Mouse (Mus musculus): ENCODE data around the gene Gm5148. TPM values are rescaled to one million over a fixed set of nuclear protein-coding genes. Genes with fewer than 3 reads are reported as not detected.

Gm5148 gene
- total RNA-seq (2022): under 1 TPM in 1 of 4 experiments, not detected in 3; 0.45 TPM

DNA sequence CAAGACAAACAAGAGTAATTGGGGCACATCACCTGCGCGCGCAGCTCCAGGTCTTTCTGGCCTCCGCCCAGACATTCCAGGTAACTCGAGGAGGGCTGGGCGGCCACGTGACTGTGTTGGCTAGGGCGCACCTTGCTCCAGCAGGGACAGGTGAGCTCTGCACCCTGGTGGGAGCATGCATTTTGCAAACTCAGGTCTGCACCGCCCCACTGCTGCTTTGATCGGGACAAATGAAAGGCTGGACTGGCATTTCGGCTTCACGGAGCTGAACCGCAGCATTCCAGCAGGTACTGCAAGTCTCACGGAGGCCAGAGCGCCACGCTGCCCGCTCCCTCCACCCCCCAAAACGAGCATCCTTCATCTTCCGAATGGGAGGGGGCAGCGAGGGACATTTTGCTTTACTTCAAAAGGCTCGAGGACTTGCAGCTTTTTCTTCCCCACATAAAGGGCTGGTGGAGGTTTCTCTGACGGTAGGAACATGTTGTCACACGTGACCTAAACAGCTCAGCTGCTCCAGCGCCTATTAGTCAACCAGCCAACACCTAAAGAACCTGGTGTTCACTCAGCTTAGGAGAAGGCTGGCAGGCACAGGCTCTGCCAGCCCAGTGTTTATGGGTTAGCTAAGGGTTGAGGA lies at the start of gene Gm5148:
Gene Gm5148, minus strand, starts transcription at position 320 of the 634 bp plus-strand sequence.
- DNase-seq (ENCODE audit: low spot score in 2 of 2): no peak

DNA sequence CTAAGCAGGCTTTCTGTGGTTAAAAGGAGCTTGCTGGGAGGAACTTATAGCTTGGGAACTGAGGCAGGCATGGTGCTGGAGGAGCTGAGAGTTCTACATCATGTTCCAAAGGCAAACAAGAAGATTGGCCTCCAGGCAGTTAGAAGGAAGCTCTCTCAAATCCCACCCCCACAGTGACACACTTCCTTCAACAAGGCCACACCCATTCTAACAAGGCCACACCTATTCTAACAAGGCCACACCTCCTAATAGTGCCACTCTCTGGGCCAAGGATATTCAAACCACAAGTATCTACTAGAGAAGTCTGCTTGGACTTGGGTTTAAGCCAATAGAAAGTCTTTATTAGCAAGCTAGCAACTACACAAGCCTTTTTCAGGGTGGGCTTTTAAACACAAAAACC lies 46.7 kb upstream of the Gm5148 start:
- DNase-seq (ENCODE audit: low spot score in 2 of 2): no peak

DNA sequence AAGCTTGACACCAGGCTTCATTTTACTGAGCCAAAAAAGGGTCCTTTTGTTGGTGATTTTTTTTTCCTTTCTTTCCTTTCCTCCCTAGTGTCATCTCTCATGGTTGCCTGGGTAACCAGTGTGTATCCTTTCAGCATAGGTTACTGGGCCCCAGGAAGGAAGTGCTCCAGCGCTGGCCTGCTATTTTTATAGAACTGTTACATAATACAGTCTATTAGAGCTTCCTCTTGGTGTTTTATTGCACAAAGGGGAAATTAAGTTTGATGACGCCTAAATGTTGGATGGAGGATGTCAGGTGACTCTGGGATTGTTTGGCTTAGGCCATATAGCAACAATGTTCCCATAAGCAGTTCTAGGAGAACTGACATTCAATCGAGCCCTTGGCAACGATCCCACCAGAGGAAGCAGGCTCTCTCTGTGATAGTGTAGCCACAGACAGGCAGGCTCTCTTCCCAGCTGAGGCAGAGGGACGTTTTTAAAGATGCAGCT lies 45.0 kb upstream of the Gm5148 start:
- peak; percentile 59 to 60 for DNase-seq (ENCODE audit: low spot score in 2 of 2)

DNA sequence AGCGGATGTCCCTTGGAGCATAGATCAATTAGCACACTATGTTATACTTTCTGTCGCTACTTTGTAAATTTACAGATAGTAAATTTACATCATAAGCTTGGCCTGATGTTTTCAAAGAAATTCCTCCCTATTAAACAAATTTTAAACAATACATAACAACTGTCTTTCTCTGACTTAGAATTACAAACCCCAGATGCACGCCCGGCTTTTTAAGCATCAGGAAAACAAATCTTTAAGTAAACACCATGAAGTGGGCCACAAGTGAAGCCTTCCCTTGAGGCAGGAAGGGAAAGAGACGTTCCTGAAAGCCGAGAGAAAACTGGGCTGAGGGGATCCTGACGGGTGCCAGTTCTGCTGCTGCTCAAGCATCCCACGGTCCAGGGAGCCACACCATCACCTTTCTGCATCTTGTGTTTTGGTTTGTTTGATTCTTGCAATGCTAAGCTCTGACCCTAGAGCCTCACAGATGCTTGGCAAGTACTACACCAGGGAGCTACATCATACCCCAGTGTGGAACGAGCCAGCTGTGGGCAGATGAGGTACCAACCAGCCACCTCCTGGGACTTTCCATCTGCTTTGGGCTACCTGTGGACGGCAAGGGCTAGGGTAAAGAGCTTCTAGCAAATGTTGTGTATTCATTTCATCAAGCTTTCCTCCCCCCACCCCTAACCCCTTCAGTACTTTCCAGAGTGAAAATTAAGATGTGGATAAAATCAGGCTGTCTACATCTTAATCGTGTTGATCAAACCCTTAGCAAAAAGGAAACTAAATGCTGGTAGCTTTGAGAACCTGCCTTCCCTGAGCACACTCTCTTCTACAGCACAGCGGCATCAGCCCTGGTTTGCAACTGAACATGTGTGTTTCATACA lies 43.1 kb upstream of the Gm5148 start:
- DNase-seq (ENCODE audit: low spot score in 2 of 2): no peak

DNA sequence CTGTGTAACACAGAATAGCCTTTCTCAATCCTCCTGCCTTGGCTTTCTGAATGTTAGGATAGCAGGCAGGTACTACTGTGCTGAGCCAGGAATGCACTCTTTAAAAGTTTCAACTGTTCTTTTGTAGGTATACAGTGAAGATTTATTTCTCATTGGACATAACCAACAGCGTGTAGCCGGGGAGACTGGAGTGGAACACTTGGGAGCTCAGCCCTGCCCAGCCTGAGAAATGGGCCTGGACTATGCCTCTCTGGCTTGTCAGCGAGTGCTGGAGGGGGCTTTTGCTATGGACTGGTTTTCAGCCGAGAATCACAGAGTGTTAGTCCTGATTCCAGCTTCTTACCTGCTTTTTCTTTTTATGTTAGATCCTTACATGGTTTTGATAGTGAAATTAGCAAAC lies 42.3 kb upstream of the Gm5148 start:
- no peak for DNase-seq (ENCODE audit: low spot score in 2 of 2)

DNA sequence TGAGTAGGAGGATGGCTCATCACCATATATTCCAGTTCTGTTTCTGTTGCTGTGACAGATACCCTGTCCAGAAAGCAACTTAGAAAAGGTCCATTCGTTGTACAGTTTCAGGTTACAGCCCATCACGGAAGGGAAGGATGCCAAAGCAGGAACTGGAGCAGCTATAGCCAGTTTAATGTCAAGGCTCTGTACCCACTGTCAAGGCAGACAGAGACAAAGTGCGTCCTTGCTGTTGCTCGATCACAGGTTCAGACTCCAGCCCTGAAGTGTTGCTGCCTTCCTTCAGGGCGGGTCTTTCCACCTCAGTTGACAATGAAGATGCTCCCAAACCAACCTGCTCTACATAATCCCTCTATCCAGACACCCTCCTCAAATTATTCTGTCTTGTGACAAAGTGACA lies 41.7 kb upstream of the Gm5148 start:
- DNase-seq (ENCODE audit: low spot score in 2 of 2): no peak

DNA sequence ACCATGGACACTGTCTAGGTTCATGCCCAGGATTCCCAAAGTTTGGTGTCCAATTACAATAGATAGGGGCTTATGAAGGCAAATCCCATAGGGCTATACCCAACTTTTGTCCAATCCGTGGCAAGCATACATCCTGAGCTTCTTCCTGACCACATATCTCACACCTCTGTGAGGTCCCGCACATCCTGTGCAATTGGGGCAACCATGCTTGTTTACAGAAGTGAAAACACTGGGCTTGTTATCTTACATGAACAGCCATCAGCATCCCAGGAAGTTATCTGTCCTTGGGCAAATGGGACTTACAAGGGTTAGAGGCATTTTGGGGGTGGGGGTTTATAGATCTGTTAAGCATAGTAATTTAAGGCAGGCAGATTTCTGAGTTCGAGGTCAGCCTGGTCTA lies 41.0 kb upstream of the Gm5148 start:
- no peak for DNase-seq (ENCODE audit: low spot score in 2 of 2)

DNA sequence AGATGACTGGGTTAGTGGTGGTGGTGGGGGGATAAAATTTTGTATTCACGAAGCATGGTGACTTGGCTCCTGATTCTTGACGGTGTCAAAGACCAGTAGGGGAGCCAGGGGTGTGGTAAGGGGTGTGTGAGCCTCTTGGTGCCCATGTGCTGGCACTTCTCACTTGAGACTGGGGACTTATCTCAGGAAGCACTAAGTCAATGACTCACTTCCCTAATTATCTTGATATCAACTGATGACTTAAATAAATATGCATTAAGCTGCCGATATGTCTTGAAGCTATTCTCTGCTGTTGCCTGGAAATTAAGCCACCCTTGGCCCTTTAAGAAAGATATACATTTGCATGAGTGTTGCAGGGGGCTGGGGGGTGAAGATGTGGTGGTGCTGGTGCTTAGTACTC lies 38.0 kb upstream of the Gm5148 start:
- no peak for DNase-seq (ENCODE audit: low spot score in 2 of 2)

DNA sequence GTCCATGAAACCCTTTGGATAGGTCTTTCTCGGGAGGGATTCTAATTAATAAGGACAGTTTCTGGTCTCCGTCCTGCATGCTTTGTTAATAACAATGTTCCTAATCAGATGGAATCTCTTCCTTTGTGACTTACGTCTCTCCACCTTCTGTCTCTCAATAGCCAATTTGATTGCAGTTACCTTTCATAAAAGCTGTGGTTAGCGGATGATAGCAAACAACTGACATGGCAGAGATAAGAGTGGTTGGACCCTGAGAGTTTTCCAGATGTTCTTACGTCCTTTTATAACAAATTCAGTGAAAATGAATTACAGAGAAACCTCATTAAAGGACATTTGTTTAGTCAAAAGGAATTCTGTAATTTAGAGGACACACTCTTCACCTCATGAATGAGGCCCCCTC lies 37.5 kb upstream of the Gm5148 start:
- DNase-seq (ENCODE audit: low spot score in 2 of 2): no peak

DNA sequence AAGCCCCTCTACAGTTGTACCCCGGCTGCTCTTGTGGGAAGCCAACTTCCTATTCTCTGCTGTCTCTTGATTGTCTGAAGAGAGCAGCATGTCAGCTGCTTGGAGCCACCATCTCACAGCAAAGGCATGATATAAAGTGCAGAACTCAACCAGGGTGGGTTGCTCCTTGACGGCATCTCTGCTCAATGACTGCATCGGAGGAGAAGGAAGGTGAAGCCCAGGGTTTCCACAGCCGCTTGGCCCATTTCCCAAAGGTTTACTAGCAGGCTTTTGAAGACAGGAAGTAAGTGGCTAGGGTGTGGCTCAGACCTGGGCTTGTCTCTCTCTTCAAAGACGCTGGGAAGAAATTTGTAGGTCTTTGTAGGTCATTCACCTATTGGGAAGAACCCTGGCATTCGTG lies 36.6 kb upstream of the Gm5148 start:
- DNase-seq (ENCODE audit: low spot score in 2 of 2): no peak

DNA sequence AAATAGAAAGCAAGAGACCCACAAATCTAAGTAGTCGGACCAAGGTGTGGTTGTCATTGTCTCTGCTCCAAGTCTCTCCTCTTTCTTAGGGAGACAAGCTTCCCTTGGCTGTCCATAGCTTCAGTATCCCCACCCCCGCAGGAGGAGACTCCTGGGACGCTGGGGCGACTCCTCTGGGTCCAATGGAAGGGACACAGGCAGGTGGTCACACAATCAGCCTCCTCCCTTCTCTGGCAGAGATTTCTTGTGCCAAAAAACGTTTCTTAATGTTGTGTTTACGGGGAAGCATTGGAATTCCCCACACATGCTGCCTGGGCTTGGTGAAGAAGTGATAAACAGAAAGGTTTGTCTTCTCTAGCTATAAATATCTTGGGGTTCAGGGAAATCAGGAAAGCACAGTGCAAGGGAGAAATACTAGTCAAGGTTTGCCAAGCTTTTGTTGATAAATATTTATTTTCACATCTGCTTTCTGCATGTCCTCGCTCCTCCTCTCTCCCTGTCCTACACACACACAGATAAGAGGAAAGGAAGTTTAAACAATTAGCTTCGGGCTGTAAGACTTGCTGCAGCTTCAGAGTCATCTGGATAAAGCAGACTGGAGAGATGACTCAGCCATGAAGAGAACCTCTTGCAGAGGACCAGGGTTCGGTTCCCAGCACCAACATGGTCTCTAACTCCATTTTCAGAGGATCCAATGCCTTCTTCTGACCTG lies 34.5 kb upstream of the Gm5148 start:
- no peak for DNase-seq (ENCODE audit: low spot score in 2 of 2)

DNA sequence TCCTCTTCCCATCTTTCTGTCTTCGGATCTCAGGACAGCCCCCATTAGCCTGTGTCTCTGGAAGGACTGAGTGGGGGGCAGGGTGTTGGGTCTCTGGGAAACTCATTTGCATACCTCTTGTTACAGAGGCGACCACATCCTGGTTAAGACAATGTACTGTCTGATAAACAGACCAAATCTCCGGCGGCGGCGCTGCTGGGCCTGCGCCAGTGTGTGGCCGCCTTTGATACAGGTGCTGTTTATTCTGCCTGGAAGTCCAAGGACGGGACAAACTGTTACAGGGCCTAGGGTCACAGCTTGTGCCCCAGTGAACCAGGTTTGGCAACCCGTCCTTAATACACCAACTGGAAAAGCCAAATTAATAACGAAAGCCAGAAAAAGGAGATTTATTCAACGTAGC lies 33.8 kb upstream of the Gm5148 start:
- peak in 1 of 2 experiments; percentile 26 for DNase-seq (ENCODE audit: low spot score in 2 of 2)

DNA sequence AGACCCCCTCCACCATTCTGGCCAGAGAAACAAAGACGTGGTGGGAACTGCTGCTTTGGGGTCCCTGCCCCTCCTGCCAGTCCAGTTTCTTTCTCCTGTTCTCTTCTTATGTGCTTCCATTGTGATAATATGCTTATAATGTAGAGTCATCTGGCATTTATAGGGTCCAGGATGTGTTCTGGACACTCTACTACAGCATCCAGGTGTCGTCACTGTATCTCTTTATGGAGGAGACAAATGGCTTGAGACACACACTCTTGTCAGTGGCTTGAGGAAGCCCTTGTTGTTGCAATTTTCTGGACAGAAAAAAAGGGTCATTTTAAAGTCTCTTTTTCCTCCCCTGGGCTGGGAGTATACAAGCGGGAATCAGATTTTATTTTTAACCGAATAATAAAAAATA lies 33.3 kb upstream of the Gm5148 start:
- no peak for DNase-seq (ENCODE audit: low spot score in 2 of 2)

DNA sequence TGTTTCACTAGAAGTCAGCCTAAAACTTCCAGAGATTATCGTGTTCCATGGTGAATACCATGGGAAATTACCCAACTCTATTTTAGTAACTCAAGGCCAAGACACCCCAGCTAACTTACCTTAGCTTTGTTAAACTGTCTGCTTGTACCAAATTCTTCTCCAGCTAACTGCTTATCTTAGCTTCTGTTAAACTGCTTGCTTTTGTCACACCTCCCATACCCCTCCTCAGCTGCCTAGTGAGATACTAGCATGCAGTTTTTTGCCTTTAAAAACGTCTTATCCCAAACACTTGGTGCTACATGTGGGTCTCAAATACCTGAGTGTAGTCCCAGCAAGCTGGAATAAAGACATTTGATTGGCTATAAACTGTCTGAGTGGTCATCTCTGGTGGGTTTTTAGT lies 31.7 kb upstream of the Gm5148 start:
- no peak for DNase-seq (ENCODE audit: low spot score in 2 of 2)

DNA sequence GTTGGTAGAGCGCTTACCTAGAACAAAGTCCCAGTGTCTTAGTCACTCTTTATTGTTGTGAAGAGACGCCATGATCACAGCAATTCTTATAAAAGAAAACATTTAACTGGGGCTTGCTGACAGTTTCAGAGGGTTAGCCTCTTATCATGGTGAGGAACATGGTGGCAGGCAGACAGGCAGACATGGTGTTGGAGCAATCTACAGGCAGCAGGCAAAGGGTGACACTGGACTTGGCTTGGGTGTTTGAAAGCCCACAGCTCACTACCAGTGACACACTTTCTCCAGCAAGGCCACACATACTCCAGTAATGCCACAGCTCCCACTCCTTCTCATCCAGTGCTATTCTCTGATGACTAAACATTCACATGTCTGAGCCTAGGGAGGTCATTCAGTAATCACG lies 30.3 kb upstream of the Gm5148 start:
- DNase-seq (ENCODE audit: low spot score in 2 of 2): no peak

DNA sequence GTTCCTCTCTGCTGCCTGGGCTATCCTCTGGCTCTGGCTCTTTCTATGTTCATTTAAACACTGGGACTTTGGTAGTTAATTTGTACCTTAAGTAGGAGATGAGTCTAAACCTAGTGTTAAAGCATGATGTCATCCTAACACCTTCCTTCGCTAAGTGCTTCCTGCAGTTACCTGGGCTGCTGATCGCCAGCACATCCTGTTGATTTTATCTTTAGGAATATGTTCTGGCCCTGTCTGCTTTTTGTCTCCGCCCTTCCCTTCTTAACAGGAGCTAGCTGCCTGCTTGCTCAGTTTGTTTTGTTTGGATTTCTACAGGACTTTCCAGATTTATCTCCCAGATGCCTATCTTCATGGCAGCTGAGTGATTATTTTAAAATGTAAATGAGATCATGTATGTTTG lies 28.9 kb upstream of the Gm5148 start:
- no peak for DNase-seq (ENCODE audit: low spot score in 2 of 2)

DNA sequence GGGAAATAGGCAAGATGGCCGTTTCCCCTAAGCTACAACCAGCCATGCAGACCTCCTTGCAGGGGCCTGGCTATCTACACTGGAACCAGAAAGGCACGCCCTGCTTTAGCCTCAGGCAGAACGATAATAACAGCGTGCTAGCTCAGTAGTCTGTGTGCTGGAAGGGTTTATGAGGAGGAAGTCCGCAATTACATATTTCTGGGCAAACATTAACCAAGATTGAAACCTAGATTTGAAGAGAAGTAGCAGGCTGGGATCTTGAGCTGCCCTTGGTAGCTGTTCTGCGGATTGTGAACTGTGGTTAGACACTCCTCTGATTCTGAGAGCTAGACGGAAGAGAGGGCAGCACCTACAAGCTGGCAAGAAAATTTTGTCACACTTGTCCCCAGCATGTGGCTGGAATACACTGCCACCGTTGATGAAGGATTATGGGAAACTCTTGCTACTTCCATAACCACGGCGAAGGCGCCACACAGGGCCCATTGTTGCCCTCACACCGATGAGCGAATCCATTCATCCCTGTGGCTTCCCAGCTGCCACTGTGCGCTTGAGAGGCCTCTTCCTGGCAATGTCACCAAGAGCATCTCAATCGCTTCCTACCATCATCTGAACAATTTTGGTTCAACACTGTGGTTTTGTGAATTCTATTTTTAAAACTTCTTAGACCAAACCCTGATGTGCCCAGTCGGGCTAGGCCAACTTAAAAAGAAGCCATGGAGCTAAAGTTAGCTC lies 23.9 kb upstream of the Gm5148 start:
- no peak for DNase-seq (ENCODE audit: low spot score in 2 of 2)

DNA sequence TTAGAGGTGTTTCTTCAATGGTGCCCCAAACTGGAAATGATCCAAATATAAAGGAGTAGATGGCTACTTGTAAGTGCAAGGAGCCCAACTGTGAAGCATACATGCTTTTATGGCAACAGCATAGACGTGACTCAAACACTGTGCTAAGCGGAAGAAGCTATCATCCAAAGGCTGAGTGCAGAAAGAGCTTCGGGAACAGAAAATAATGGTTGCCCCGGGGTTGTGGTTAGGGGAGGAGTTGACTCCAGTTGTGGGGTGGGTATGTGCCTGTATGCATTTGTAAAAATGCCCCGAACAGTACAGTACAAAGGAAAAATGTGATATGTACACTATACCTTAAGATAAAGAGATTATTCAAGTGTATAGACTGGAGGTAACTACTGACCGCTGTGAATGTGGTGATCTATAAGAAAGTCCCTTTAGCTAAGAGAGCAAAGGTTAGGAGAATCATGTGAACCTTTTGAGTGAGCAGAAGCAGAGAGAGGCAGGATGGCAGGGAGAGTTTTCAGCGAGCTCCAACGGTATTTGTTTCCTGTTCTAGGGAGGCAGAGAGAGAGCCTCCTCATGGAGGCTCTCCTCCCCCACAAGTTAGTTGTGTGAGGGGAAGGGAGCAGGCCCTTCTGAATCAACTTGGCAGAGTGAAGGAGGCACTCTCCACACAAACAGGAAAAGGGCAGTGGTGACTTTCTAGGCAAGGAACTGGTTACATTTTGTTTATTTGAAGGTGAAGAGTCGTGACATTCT lies 23.1 kb upstream of the Gm5148 start:
- DNase-seq (ENCODE audit: low spot score in 2 of 2): no peak

DNA sequence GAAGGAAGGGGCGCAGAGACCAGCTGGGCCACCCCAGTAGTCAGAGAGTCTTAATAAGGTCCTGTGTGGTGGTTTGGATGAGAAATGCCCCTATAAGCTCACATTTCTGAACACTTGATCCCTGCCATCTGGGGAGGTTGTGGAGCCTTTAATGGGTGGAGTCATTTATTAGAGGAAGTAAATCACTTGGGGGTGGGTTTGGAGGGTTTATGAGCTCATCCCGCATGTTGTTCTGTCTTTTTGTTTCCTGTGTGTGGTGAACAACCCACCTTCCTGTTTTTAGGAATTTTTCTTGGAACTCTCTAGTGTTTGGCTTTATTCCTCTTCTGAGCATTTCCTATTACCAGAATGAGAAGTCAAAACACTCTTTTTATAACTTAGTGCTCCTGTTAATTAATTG lies 19.8 kb upstream of the Gm5148 start:
- DNase-seq (ENCODE audit: low spot score in 2 of 2): no peak

DNA sequence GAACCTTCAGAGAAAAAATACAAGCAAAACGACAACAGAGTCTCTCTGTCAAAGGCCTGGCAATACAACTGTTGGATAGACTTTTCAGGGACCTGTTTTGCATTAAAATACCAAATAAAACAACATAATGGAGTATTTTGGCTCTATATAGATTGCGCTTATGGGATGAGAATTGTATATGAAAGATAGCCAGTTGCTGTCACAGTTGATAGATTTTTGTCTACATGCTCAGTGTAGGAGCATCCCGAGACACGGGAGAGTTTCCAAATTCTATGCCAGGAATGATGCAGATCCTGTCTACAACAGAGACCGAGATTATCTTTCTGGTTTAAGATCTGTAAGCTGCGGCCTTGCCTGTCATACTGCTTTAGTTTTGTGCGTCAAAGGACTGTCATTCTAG lies 15.7 kb upstream of the Gm5148 start:
- no peak for DNase-seq (ENCODE audit: low spot score in 2 of 2)

All from gastrocnemius, adult 8-10 months (tissue).